8 mouse cellular contexts compared by ENCODE assay signal in the genomic region with DNA sequence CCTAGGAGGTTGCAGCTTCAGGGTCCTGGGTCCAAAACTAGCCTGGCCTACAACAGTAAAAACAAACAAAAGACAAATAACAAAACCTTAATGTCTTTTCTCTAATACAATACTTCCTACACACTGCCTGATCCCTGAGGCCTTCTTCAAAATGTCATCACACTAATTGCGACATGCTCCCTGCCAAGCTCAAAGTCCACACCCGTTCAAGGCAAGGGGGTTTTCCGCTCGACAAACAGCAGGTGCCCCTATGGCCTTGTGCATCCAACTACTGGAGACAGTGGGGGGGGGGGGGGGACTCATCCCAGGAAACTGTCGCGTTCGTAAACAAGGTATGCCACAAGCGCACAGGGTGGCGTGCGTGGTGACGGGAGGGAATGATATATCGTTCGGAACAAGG. TPM values are rescaled to one million over a fixed set of nuclear protein-coding genes. Genes with fewer than 3 reads are reported as not detected.
A peak's percentile ranks its signal among the peaks of the same experiment; 100 is the strongest.
DNase-seq lines count a peak whose midpoint lies in the region; ATAC-seq and TF ChIP-seq lines count a peak whose summit lies in the region.

No protein-coding gene starts in this region.

- DNase-seq in adrenal gland, postnatal 10 days, result peak; percentile 35
- no peak for DNase-seq in adrenal gland, adult (ENCODE audit: inconsistent age in 2 of 2, low spot score in 1 of 2)
- no peak for DNase-seq in thymus, adult 2 months
- DNase-seq in thymus, postnatal 14 days, result no peak
- DNase-seq in yolk sac, embryonic 10.5 days (ENCODE audit: low spot score), result peak; percentile 87
- DNase-seq in cerebellum, adult 11 months, result no peak
- DNase-seq in natural killer cell, adult 2 months (ENCODE audit: low spot score in 2 of 2), result no peak

- TF ChIP-seq POLR2A in thymus, adult 2 months (IDR thresholded peaks at IDR 0.05; ENCODE audit: control insufficient read depth, extremely low read depth, insufficient read depth, low read length, poor library complexity), result no peak

- no peaks in the 10 kb centered on the region for H3K27me3 ChIP-seq in thymus, adult 2 months (ENCODE audit: control insufficient read depth, insufficient read depth, low read length)
- no peaks in the 10 kb centered on the region for H3K27me3 ChIP-seq in limb, embryonic 15.5 days

- H3K4me3 ChIP-seq in thymus, adult 2 months (ENCODE audit: control insufficient read depth, insufficient read depth, low read length), result peak overlapping the region; percentile 65
- peak overlapping the region; percentile 99 for H3K4me3 ChIP-seq in limb, embryonic 15.5 days

- no peaks in the 10 kb centered on the region for H3K36me3 ChIP-seq in thymus, adult 2 months (ENCODE audit: control insufficient read depth, insufficient read depth, low read length)
- H3K36me3 ChIP-seq in limb, embryonic 15.5 days, result no peaks in the 10 kb centered on the region

- no peak overlapping the region for H3K27ac ChIP-seq in thymus, adult 2 months (ENCODE audit: control insufficient read depth, insufficient read depth, low read length)
- H3K27ac ChIP-seq in limb, embryonic 15.5 days, result peak overlapping the region; percentile 92; the same call in 1 of the 2 replicates

- peak overlapping the region; percentile 80 for H3K4me2 ChIP-seq in limb, embryonic 15.5 days

- ATAC-seq in limb, embryonic 15.5 days (ENCODE audit: insufficient number of reproducible peaks, low FRiP score, low TSS enrichment, low read depth), result no peak

- H3K4me1 ChIP-seq in thymus, adult 2 months (replicated peaks; ENCODE audit: control insufficient read depth, insufficient read depth, low read length), result peaks cover 40% of the 10 kb centered on the region
- H3K4me1 ChIP-seq in limb, embryonic 15.5 days, result peaks cover 44% of the 10 kb centered on the region

- no peak for TF ChIP-seq CTCF in thymus, adult 2 months (IDR thresholded peaks at IDR 0.05; ENCODE audit: borderline replicate concordance, control insufficient read depth, extremely low read depth, insufficient read depth, low read length, poor library complexity)

- H3K9me3 ChIP-seq in limb, embryonic 15.5 days, result no peaks in the 10 kb centered on the region

- 0% methylated on average over 13 of the region's 13 CpGs for WGBS in thymus, adult 2 months
- WGBS in limb, embryonic 15.5 days, result 1% methylated on average over 13 of the region's 13 CpGs

- peak overlapping the region; percentile 97 for H3K9ac ChIP-seq in limb, embryonic 15.5 days

RNA-seq across cellular contexts. Expression of gene Rexo1, which starts 0.7 kb away (rescaled TPM):
- 10 to 100 TPM; 31.9 to 44.5 TPM for total RNA-seq in adrenal gland, postnatal 10 days (2021)
- polyA plus RNA-seq in thymus, adult 2 months (2012; rRNA removed), result 188 and 209 TPM in 2 replicates
- polyA plus RNA-seq in limb, embryonic 15.5 days (2015; fragmentation: Nextera tagmentation; extraction: Ambion mirVana), result 21.9 and 22.5 TPM in 2 replicates

RNA-seq across cellular contexts. Expression of gene Klf16, which starts 16.5 kb away (rescaled TPM):
- 10 to 100 TPM; 12.4 to 14.1 TPM for total RNA-seq in adrenal gland, postnatal 10 days (2021)
- polyA plus RNA-seq in thymus, adult 2 months (2012; rRNA removed), result 31.0 and 46.9 TPM in 2 replicates
- 7.9 and 9.9 TPM in 2 replicates for polyA plus RNA-seq in limb, embryonic 15.5 days (2015; fragmentation: Nextera tagmentation; extraction: Ambion mirVana)

RNA-seq across cellular contexts. Expression of gene Atp8b3, which starts 21.7 kb away (rescaled TPM):
- total RNA-seq in adrenal gland, postnatal 10 days (2021), result under 1 TPM; 0.27 to 0.36 TPM
- 0.20 and 0.31 TPM in 2 replicates for polyA plus RNA-seq in thymus, adult 2 months (2012; rRNA removed)
- polyA plus RNA-seq in limb, embryonic 15.5 days (2015; fragmentation: Nextera tagmentation; extraction: Ambion mirVana), result 0.08 and 0.15 TPM in 2 replicates

RNA-seq across cellular contexts. Expression of gene Abhd17a, which starts 29.5 kb away (rescaled TPM):
- total RNA-seq in adrenal gland, postnatal 10 days (2021), result 100 to 1,000 TPM; 108 to 113 TPM
- polyA plus RNA-seq in thymus, adult 2 months (2012; rRNA removed), result 310 and 359 TPM in 2 replicates
- polyA plus RNA-seq in limb, embryonic 15.5 days (2015; fragmentation: Nextera tagmentation; extraction: Ambion mirVana), result 97.0 and 104 TPM in 2 replicates

RNA-seq across cellular contexts. Expression of gene Scamp4, which starts 42.1 kb away (rescaled TPM):
- 10 to 100 TPM; 41.8 to 42.3 TPM for total RNA-seq in adrenal gland, postnatal 10 days (2021)
- 151 and 156 TPM in 2 replicates for polyA plus RNA-seq in thymus, adult 2 months (2012; rRNA removed)
- 100 and 102 TPM in 2 replicates for polyA plus RNA-seq in limb, embryonic 15.5 days (2015; fragmentation: Nextera tagmentation; extraction: Ambion mirVana)

Comparison
In these comparisons a context has a peak if more than half of its experiments do, and no peak if none do; other contexts are left out.
1. DNase-seq: peak in adrenal gland, postnatal 10 days (single experiment) and yolk sac, embryonic 10.5 days (single experiment); none in adrenal gland, adult (0 of 2), thymus, adult 2 months (single experiment), thymus, postnatal 14 days (single experiment), cerebellum, adult 11 months (single experiment) and natural killer cell, adult 2 months (0 of 2).